Mouse (Mus musculus) limb, embryonic 11.5 days (tissue): ENCODE data around the gene Gm21987. TPM values are rescaled to one million over a fixed set of nuclear protein-coding genes. Genes with fewer than 3 reads are reported as not detected.
A peak's percentile ranks its signal among the peaks of the same experiment; 100 is the strongest.

Source experiments
- ATAC-seq: fragments of 200-750 bp; cut with Nextera tagmentation; 2 replicates; pipeline ENCODE4 v1.8.0; 2017; ENCODE audit warnings: low read depth; ENCODE audit not compliant: insufficient number of reproducible peaks, low FRiP score, low TSS enrichment
- DNase-seq: peaks from one replicate; pipeline ENCODE4 v3.0.0-alpha.2; 2015; ENCODE audit warnings: low spot score
- H3K27ac ChIP-seq: fragments of 300-500 bp; sonication (generic); replicated peaks from 2 replicates; pipeline ENCODE4 v1.5.1; 2014; ENCODE audit warnings: low read depth, mild to moderate bottlenecking, low read length
- H3K27me3 ChIP-seq: fragments of 300-500 bp; sonication (generic); 2 replicates; pipeline ENCODE4 v1.6.1; 2014; ENCODE audit warnings: mild to moderate bottlenecking, low read length, mixed read lengths; ENCODE audit not compliant: control insufficient read depth, insufficient read depth
- H3K36me3 ChIP-seq: fragments of 300-500 bp; sonication (generic); 2 replicates; pipeline ENCODE4 v1.6.1; 2014; ENCODE audit warnings: mild to moderate bottlenecking, low read length, moderate library complexity, mixed read lengths; ENCODE audit not compliant: control insufficient read depth, insufficient read depth
- H3K4me1 ChIP-seq: fragments of 300-500 bp; sonication (generic); 2 replicates; pipeline ENCODE4 v1.6.1; 2014; ENCODE audit warnings: low read length, mixed read lengths; ENCODE audit not compliant: control insufficient read depth, insufficient read depth
- H3K4me2 ChIP-seq: fragments of 300-500 bp; sonication (generic); 2 replicates; pipeline ENCODE4 v1.6.1; 2014; ENCODE audit warnings: low read depth, mild to moderate bottlenecking, moderate library complexity; ENCODE audit not compliant: severe bottlenecking
- H3K4me3 ChIP-seq: fragments of 300-500 bp; sonication (generic); 2 replicates; pipeline ENCODE4 v1.5.1; 2014; ENCODE audit warnings: low read depth, low read length
- H3K9ac ChIP-seq: fragments of 300-500 bp; sonication (generic); 2 replicates; pipeline ENCODE4 v1.6.1; 2014; ENCODE audit warnings: mild to moderate bottlenecking, low read length
- H3K9me3 ChIP-seq: fragments of 300-500 bp; sonication (generic); 2 replicates; pipeline ENCODE4 v1.6.1; 2016; ENCODE audit warnings: low read length; ENCODE audit not compliant: control insufficient read depth
- WGBS: fragments of 180-500 bp; shearing (Covaris S2); extraction: QIAGEN DNeasy Blood & Tissue Kit; methylation state at CpG from one replicate; pipeline ENCODE4 v1.1.7; 2014; 5-methylcytosine and 5-hydroxymethylcytosine counted together
- polyA plus RNA-seq: library from polyadenylated mRNA; unstranded; fragments of >200 nt; fragmentation: Nextera tagmentation; extraction: Ambion mirVana; gene quantifications from 2 replicates; pipeline ENCODE4 v1.2.1, GENCODE M21; 2014

Gene Gm21987
- polyA plus RNA-seq, 1 experiment from 2014 or later: not detected

GRCm38 (mm10) chr16:38387389-38387788 lies 40.5 kb downstream of the Gm21987 start:
- H3K9ac ChIP-seq: no peak overlapping the region
- no peaks in the 10 kb centered on the region for H3K4me1 ChIP-seq
- WGBS: 83% methylated on average over 6 of the region's 6 CpGs
- DNase-seq (no peak), ATAC-seq (no peak)
- no peaks in the 10 kb centered on the region for H3K27me3 ChIP-seq
- H3K4me3 ChIP-seq: no peak overlapping the region
- H3K36me3 ChIP-seq: no peaks in the 10 kb centered on the region
- H3K27ac ChIP-seq: no peak overlapping the region
- no peaks in the 10 kb centered on the region for H3K9me3 ChIP-seq
- H3K4me2 ChIP-seq: no peak overlapping the region

GRCm38 (mm10) chr16:38388757-38389156 lies 41.9 kb downstream of the Gm21987 start:
- no peaks in the 10 kb centered on the region for H3K4me1 ChIP-seq
- no peaks in the 10 kb centered on the region for H3K27me3 ChIP-seq
- H3K4me2 ChIP-seq: no peak overlapping the region
- WGBS: 76% methylated on average over 6 of the region's 6 CpGs
- no peak overlapping the region for H3K27ac ChIP-seq
- H3K36me3 ChIP-seq: no peaks in the 10 kb centered on the region
- H3K4me3 ChIP-seq: no peak overlapping the region
- no peak for ATAC-seq
- H3K9ac ChIP-seq: no peak overlapping the region
- no peak for DNase-seq
- no peaks in the 10 kb centered on the region for H3K9me3 ChIP-seq

- Histone ChIP-seq H3K9ac (no peak overlapping the region), H3K36me3 (no peaks in the 10 kb centered on the region), H3K9me3 (no peaks in the 10 kb centered on the region), H3K4me3 (no peak overlapping the region), H3K27me3 (no peaks in the 10 kb centered on the region), H3K4me2 (no peak overlapping the region), H3K27ac (no peak overlapping the region), H3K4me1 (no peaks in the 10 kb centered on the region)
- WGBS: 84% methylated on average over 8 of the region's 8 CpGs
- DNase-seq: no peak
- no peak for ATAC-seq
Observed at GRCm38 (mm10) chr16:38389284-38389893, 42.5 kb downstream of the Gm21987 start.

GRCm38 (mm10) chr16:38390322-38390721 lies 43.5 kb downstream of the Gm21987 start:
- no peak for ATAC-seq
- Histone ChIP-seq H3K27ac (no peak overlapping the region), H3K27me3 (no peaks in the 10 kb centered on the region), H3K4me1 (no peaks in the 10 kb centered on the region), H3K36me3 (no peaks in the 10 kb centered on the region), H3K9ac (no peak overlapping the region), H3K4me3 (no peak overlapping the region), H3K9me3 (no peaks in the 10 kb centered on the region), H3K4me2 (no peak overlapping the region)
- no peak for DNase-seq
- 86% methylated on average over 7 of the region's 7 CpGs for whole genome bisulfite sequencing

GRCm38 (mm10) chr16:38392126-38392894 lies 45.5 kb downstream of the Gm21987 start:
- WGBS: 84% methylated on average over 23 of the region's 23 CpGs
- Histone ChIP-seq H3K4me3 (no peak overlapping the region), H3K4me2 (no peak overlapping the region), H3K9ac (no peak overlapping the region), H3K27ac (no peak overlapping the region), H3K4me1 (no peaks in the 10 kb centered on the region; the same call in 1 of the 2 replicates), H3K9me3 (no peaks in the 10 kb centered on the region), H3K36me3 (no peaks in the 10 kb centered on the region), H3K27me3 (no peaks in the 10 kb centered on the region)
- DNase-seq: no peak
- ATAC-seq: no peak

GRCm38 (mm10) chr16:38394191-38394618 lies 47.4 kb downstream of the Gm21987 start:
- DNase-seq: no peak
- WGBS: 91% methylated on average over 8 of the region's 8 CpGs
- no peak overlapping the region for H3K9ac ChIP-seq
- no peaks in the 10 kb centered on the region for H3K9me3 ChIP-seq
- no peak overlapping the region for H3K27ac ChIP-seq
- H3K4me2 ChIP-seq: no peak overlapping the region
- no peaks in the 10 kb centered on the region for H3K36me3 ChIP-seq
- no peak overlapping the region for H3K4me3 ChIP-seq
- H3K4me1 ChIP-seq: peaks cover 2% of the 10 kb centered on the region; the same call in 1 of the 2 replicates
- no peaks in the 10 kb centered on the region for H3K27me3 ChIP-seq
- no peak for ATAC-seq

GRCm38 (mm10) chr16:38395060-38395730 lies 48.4 kb downstream of the Gm21987 start:
- Histone ChIP-seq H3K27ac (no peak overlapping the region), H3K9me3 (no peaks in the 10 kb centered on the region), H3K9ac (no peak overlapping the region), H3K4me3 (no peak overlapping the region), H3K4me2 (no peak overlapping the region), H3K36me3 (no peaks in the 10 kb centered on the region), H3K4me1 (peaks cover 9% of the 10 kb centered on the region; the same call in 1 of the 2 replicates), H3K27me3 (no peaks in the 10 kb centered on the region)
- DNase-seq (no peak), ATAC-seq (no peak)
- whole genome bisulfite sequencing: 66% methylated on average over 6 of the region's 6 CpGs

GRCm38 (mm10) chr16:38396155-38396554 lies 49.3 kb downstream of the Gm21987 start:
- Histone ChIP-seq H3K4me2 (no peak overlapping the region), H3K9me3 (no peaks in the 10 kb centered on the region), H3K27ac (no peak overlapping the region), H3K9ac (no peak overlapping the region), H3K36me3 (no peaks in the 10 kb centered on the region), H3K4me3 (no peak overlapping the region), H3K27me3 (no peaks in the 10 kb centered on the region), H3K4me1 (peaks cover 9% of the 10 kb centered on the region; the same call in 1 of the 2 replicates)
- ATAC-seq: 0 out of 2 replicates have a peak, but pooled peaks have one; percentile 40
- 53% methylated on average over 13 of the region's 13 CpGs for WGBS
- DNase-seq: no peak
